Mouse (Mus musculus): Measurements from ENCODE around the gene Gna14. TPM values are rescaled to one million over a fixed set of nuclear protein-coding genes. Genes with fewer than 3 reads are reported as not detected.

Gna14 gene
- polyA plus RNA-seq, 1 experiment from 2014 or later: 4.8 TPM

- Histone ChIP-seq H3K9ac (ENCODE audit: low read depth, low read length) (no peak overlapping the region), H3K4me1 (replicated peaks; ENCODE audit: control insufficient read depth, insufficient read depth, low read length) (no peaks in the 10 kb centered on the region), H3K27ac (ENCODE audit: low read depth, low read length) (no peak overlapping the region), H3K9me3 (ENCODE audit: control insufficient read depth) (no peaks in the 10 kb centered on the region), H3K36me3 (ENCODE audit: control insufficient read depth, insufficient read depth) (no peaks in the 10 kb centered on the region), H3K4me3 (ENCODE audit: low read depth, low read length) (no peak overlapping the region), H3K27me3 (replicated peaks; ENCODE audit: control insufficient read depth, insufficient read depth, low read length) (no peaks in the 10 kb centered on the region), H3K4me2 (replicated peaks; ENCODE audit: low read depth) (no peak overlapping the region)
- no peak for ATAC-seq
- TF ChIP-seq CTCF (IDR thresholded peaks at IDR 0.05; ENCODE audit: low read depth): no peak
Measured at GRCm38 (mm10) chr19:16624994-16625393, 189.4 kb downstream of the Gna14 start.

GRCm38 (mm10) chr19:16625610-16626395 lies 190.2 kb downstream of the Gna14 start:
- Histone ChIP-seq H3K4me3 (ENCODE audit: low read depth, low read length) (no peak overlapping the region), H3K4me2 (replicated peaks; ENCODE audit: low read depth) (no peak overlapping the region), H3K27me3 (replicated peaks; ENCODE audit: control insufficient read depth, insufficient read depth, low read length) (no peaks in the 10 kb centered on the region), H3K4me1 (replicated peaks; ENCODE audit: control insufficient read depth, insufficient read depth, low read length) (no peaks in the 10 kb centered on the region), H3K9me3 (ENCODE audit: control insufficient read depth) (no peaks in the 10 kb centered on the region), H3K27ac (ENCODE audit: low read depth, low read length) (no peak overlapping the region), H3K36me3 (ENCODE audit: control insufficient read depth, insufficient read depth) (no peaks in the 10 kb centered on the region), H3K9ac (ENCODE audit: low read depth, low read length) (no peak overlapping the region)
- WGBS: 37% methylated on average over 14 of the region's 14 CpGs
- ATAC-seq: no peak
- no peak for TF ChIP-seq CTCF (IDR thresholded peaks at IDR 0.05; ENCODE audit: low read depth)

Data from intestine, postnatal 0 days (tissue).